22 mouse cellular contexts compared by ENCODE assay signal in genomic region chr1:59907700-59908099, GRCm38 (mm10). TPM values are rescaled to one million over a fixed set of nuclear protein-coding genes. Genes with fewer than 3 reads are reported as not detected.
DNase-seq lines count a peak whose midpoint lies in the region; ATAC-seq lines count a peak whose summit lies in the region.
"Had no signal": no experiment of that assay in that cellular context is flagged by ENCODE, and none has a peak within 500 bp of the region (broad histone marks: within the 10 kb centered on the region; RNA-seq: fewer than 3 reads in every experiment).

No protein-coding gene starts in this region.

- H3K9me3 ChIP-seq in kidney, embryonic 15.5 days (replicated peaks), result no peaks in the 10 kb centered on the region
- no peaks in the 10 kb centered on the region for H3K9me3 ChIP-seq in lung, embryonic 16.5 days (ENCODE audit: control insufficient read depth, low read length)
- H3K9me3 ChIP-seq: forebrain, embryonic 13.5 days; heart, embryonic 13.5 days; hindbrain, embryonic 12.5 days; limb, embryonic 12.5 days; megakaryocyte, embryonic 14.5 days; midbrain, embryonic 13.5 days had no signal

- H3K9ac ChIP-seq in kidney, embryonic 15.5 days, result no peak overlapping the region
- H3K9ac ChIP-seq in lung, embryonic 16.5 days (ENCODE audit: low read length), result no peak overlapping the region
- H3K9ac ChIP-seq: forebrain, embryonic 13.5 days; heart, embryonic 13.5 days; hindbrain, embryonic 12.5 days; limb, embryonic 12.5 days; liver, postnatal 0 days; midbrain, embryonic 13.5 days had no signal

- H3K27me3 ChIP-seq in kidney, embryonic 15.5 days, result no peaks in the 10 kb centered on the region
- no peaks in the 10 kb centered on the region for H3K27me3 ChIP-seq in lung, embryonic 16.5 days (ENCODE audit: control insufficient read depth, insufficient read depth, low read depth, low read length)
- H3K27me3 ChIP-seq: forebrain, embryonic 13.5 days; heart, embryonic 13.5 days; hindbrain, embryonic 12.5 days; limb, embryonic 12.5 days; megakaryocyte, embryonic 14.5 days; midbrain, embryonic 13.5 days had no signal

- peak overlapping the region; percentile 24; the same call in 1 of the 2 replicates for H3K27ac ChIP-seq in kidney, embryonic 15.5 days
- H3K27ac ChIP-seq in lung, embryonic 16.5 days (ENCODE audit: low read length), result peak overlapping the region; percentile 65
- H3K27ac ChIP-seq: forebrain, embryonic 13.5 days; heart, embryonic 13.5 days; hindbrain, embryonic 12.5 days; limb, embryonic 12.5 days; midbrain, embryonic 13.5 days had no signal

- WGBS in kidney, embryonic 15.5 days, result 28% methylated on average over 2 of the region's 2 CpGs
- 14% methylated on average over 2 of the region's 2 CpGs for WGBS in lung, embryonic 16.5 days

- H3K36me3 ChIP-seq in kidney, embryonic 15.5 days, result no peaks in the 10 kb centered on the region
- H3K36me3 ChIP-seq in lung, embryonic 16.5 days (ENCODE audit: control insufficient read depth, insufficient read depth, low read length), result no peaks in the 10 kb centered on the region
- H3K36me3 ChIP-seq: heart, embryonic 13.5 days; hindbrain, embryonic 12.5 days; limb, embryonic 12.5 days; midbrain, embryonic 13.5 days had no signal

- no peak overlapping the region for H3K4me2 ChIP-seq in kidney, embryonic 15.5 days
- H3K4me2 ChIP-seq in lung, embryonic 16.5 days (ENCODE audit: low read depth, low read length), result no peak overlapping the region
- H3K4me2 ChIP-seq: forebrain, embryonic 13.5 days; heart, embryonic 13.5 days; hindbrain, embryonic 12.5 days; limb, embryonic 12.5 days; liver, embryonic 11.5 days; midbrain, embryonic 13.5 days had no signal

- peaks cover 8% of the 10 kb centered on the region for H3K4me1 ChIP-seq in kidney, embryonic 15.5 days
- no peaks in the 10 kb centered on the region for H3K4me1 ChIP-seq in lung, embryonic 16.5 days (replicated peaks; ENCODE audit: control insufficient read depth, insufficient read depth, low read length)
- H3K4me1 ChIP-seq: forebrain, embryonic 13.5 days; hindbrain, embryonic 12.5 days; limb, embryonic 12.5 days; midbrain, embryonic 13.5 days had no signal

- peak; percentile 29 for DNase-seq in adrenal gland, adult 2 months
- no peak for DNase-seq in adrenal gland, postnatal 10 days
- no peak for DNase-seq in kidney, postnatal 4 days
- no peak for DNase-seq in lung, postnatal 10 days
- no peak for DNase-seq in testis, postnatal 10 days (ENCODE audit: low spot score)
- DNase-seq: adrenal gland, postnatal 25 days; cerebellum, adult 9-10 months; gastrocnemius, postnatal 10 days; heart, postnatal 14 days; liver, postnatal 0 days; thymus, adult 2 months; thymus, postnatal 4 days had no signal

- no peak overlapping the region for H3K4me3 ChIP-seq in kidney, embryonic 15.5 days (replicated peaks)
- H3K4me3 ChIP-seq in lung, embryonic 16.5 days (ENCODE audit: low read length), result no peak overlapping the region
- H3K4me3 ChIP-seq: forebrain, embryonic 13.5 days; heart, embryonic 13.5 days; hindbrain, embryonic 12.5 days; limb, embryonic 12.5 days; midbrain, embryonic 13.5 days had no signal

- no peak for ATAC-seq in kidney, embryonic 15.5 days (replicated peaks; ENCODE audit: low FRiP score)
- ATAC-seq in lung, embryonic 16.5 days (ENCODE audit: low read depth), result peak; percentile 49
- ATAC-seq: CD4-positive, CD25-positive, alpha-beta regulatory T cell, adult 4 months; forebrain, embryonic 13.5 days; liver, postnatal 0 days; midbrain, embryonic 13.5 days had no signal

RNA-seq across cellular contexts. Expression of gene Fam117b, which starts 5.1 kb away (rescaled TPM):
- 10 to 100 TPM; 33.8 to 35.6 TPM for total RNA-seq in adrenal gland, adult 2 months (2021)
- 23.7 and 26.9 TPM in 2 replicates for polyA plus RNA-seq in adrenal gland, adult 2 months (2012; rRNA removed)
- total RNA-seq in adrenal gland, postnatal 10 days (2021), result 10 to 100 TPM; 31.9 to 34.3 TPM
- polyA plus RNA-seq in kidney, embryonic 15.5 days (2015; fragmentation: Nextera tagmentation; extraction: Ambion mirVana), result 12.1 TPM in 2 replicates
- 8.4 and 8.9 TPM in 2 replicates for polyA plus RNA-seq in lung, embryonic 16.5 days (2015; fragmentation: Nextera tagmentation; extraction: Ambion mirVana)
